Mouse (Mus musculus): ENCODE data around the gene Inpp4b.

- TF ChIP-seq GATA1 (IDR thresholded peaks at IDR 0.05; ENCODE audit: borderline replicate concordance, low read length) (no peak), CTCF (IDR thresholded peaks at IDR 0.05; ENCODE audit: low read depth, low read length) (no peak), POLR2AphosphoS5 (IDR thresholded peaks at IDR 0.05; ENCODE audit: insufficient replicate concordance, low read depth, low read length) (no peak), TAL1 (conservative IDR thresholded peaks at IDR 0.05; ENCODE audit: low read depth, low read length) (no peak), GATA2 (IDR thresholded peaks at IDR 0.05; ENCODE audit: borderline replicate concordance, low read depth, low read length) (no peak)
Measured at GRCm38 (mm10) chr8:81483834-81484233, 141.5 kb downstream of the Inpp4b start.

Data from G1E (cell line).